Mouse (Mus musculus) adrenal gland, postnatal 36 days (tissue): ENCODE data around the gene Cd300ld4. TPM values are rescaled to one million over a fixed set of nuclear protein-coding genes. Genes with fewer than 3 reads are reported as not detected.

ENCODE experiments used
- total RNA-seq, 2 experiments: library from RNA; stranded (reverse); gene quantifications; 2 replicates each; pipeline ENCODE4 v1.2.3; 2021

Gene Cd300ld4
- total RNA-seq, 2 experiments from 2014 or later, result 0.63 TPM; not detected in 1

Other genes starting within 250 kb of the Cd300ld4 start
- gene Btbd17, start 231.1 kb downstream of the Cd300ld4 start, total RNA-seq, result not detected
- not detected for gene Gpr142, start 228.1 kb downstream of the Cd300ld4 start, total RNA-seq
- gene Gprc5c, start 175.9 kb downstream of the Cd300ld4 start, total RNA-seq, result 1 to 10 TPM; 6.9 to 8.8 TPM
- gene Cd300a, start 137.0 kb downstream of the Cd300ld4 start, total RNA-seq, result 1 to 10 TPM; 1.4 to 2.4 TPM
- 1 to 10 TPM in 1 of 2 experiments, under 1 TPM in 1; 0.89 to 1.5 TPM for gene Cd300lb, start 92.6 kb downstream of the Cd300ld4 start, total RNA-seq
- gene Cd300c, start 57.9 kb downstream of the Cd300ld4 start, total RNA-seq, result not detected
- 1 to 10 TPM; 1.1 TPM for gene Cd300ld, start 37.1 kb downstream of the Cd300ld4 start, total RNA-seq
- 1 to 10 TPM; 3.0 to 5.5 TPM for gene Cd300c2, start 25.1 kb downstream of the Cd300ld4 start, total RNA-seq
- gene Cd300ld2, start 10.8 kb downstream of the Cd300ld4 start, total RNA-seq, result not detected
- 1 to 10 TPM; 5.3 to 8.1 TPM for gene Cd300ld5, start 10.8 kb upstream of the Cd300ld4 start, total RNA-seq
- gene Cd300ld3, start 21.4 kb upstream of the Cd300ld4 start, total RNA-seq, result 1 to 10 TPM; 1.6 to 5.3 TPM
- under 1 TPM; 0.26 to 0.43 TPM for gene Cd300e, start 35.2 kb upstream of the Cd300ld4 start, total RNA-seq
- gene Rab37, start 64.4 kb upstream of the Cd300ld4 start, total RNA-seq, result under 1 TPM; 0.56 TPM
- 1 to 10 TPM in 1 of 2 experiments, under 1 TPM in 1; 0.69 to 1.0 TPM for gene Cd300lf, start 107.0 kb upstream of the Cd300ld4 start, total RNA-seq
- 10 to 100 TPM; 18.1 to 20.3 TPM for gene Slc9a3r1, start 136.3 kb upstream of the Cd300ld4 start, total RNA-seq
- 10 to 100 TPM; 19.9 to 23.2 TPM for gene Tmem104, start 160.5 kb upstream of the Cd300ld4 start, total RNA-seq
- 10 to 100 TPM; 26.7 to 29.4 TPM for gene Nat9, start 160.8 kb upstream of the Cd300ld4 start, total RNA-seq
- 1 to 10 TPM; 1.7 to 4.6 TPM for gene Grin2c, start 240.2 kb upstream of the Cd300ld4 start, total RNA-seq